Mouse (Mus musculus) stomach, embryonic 16.5 days (tissue): ENCODE results near the gene Znrf4. TPM values are rescaled to one million over a fixed set of nuclear protein-coding genes. Genes with fewer than 3 reads are reported as not detected.

Experiments used
- polyA plus RNA-seq: library from polyadenylated mRNA; unstranded; fragments of >200 nt; fragmentation: Nextera tagmentation; extraction: Ambion mirVana; gene quantifications from 2 replicates; pipeline ENCODE4 v1.2.1, GENCODE M21; 2015

The Znrf4 gene
- polyA plus RNA-seq, 1 experiment from 2014 or later: not detected

Other genes with a start within 250 kb of the Znrf4 start
- gene Ticam1, start 235.6 kb downstream of the Znrf4 start, polyA plus RNA-seq: 7.6 and 9.6 TPM in 2 replicates
- 103 and 123 TPM in 2 replicates for gene Plin3, start 219.6 kb downstream of the Znrf4 start, polyA plus RNA-seq
- gene Arrdc5, start 212.1 kb downstream of the Znrf4 start, polyA plus RNA-seq: not detected in 2 replicates
- gene Uhrf1, start 209.1 kb downstream of the Znrf4 start, polyA plus RNA-seq: 90.4 and 92.2 TPM in 2 replicates
- gene Kdm4b, start 186.4 kb downstream of the Znrf4 start, polyA plus RNA-seq: 23.5 and 24.2 TPM in 2 replicates
- 58.5 and 61.9 TPM in 2 replicates for gene Ptprs, start 35.9 kb downstream of the Znrf4 start, polyA plus RNA-seq
- 17.5 and 21.3 TPM in 2 replicates for gene Gm20219, start 42.0 kb upstream of the Znrf4 start, polyA plus RNA-seq
- gene Safb2, start 72.2 kb upstream of the Znrf4 start, polyA plus RNA-seq: 55.0 and 59.9 TPM in 2 replicates
- gene Safb, start 72.4 kb upstream of the Znrf4 start, polyA plus RNA-seq: 78.9 and 88.5 TPM in 2 replicates
- 240 and 266 TPM in 2 replicates for gene 2410015M20Rik, start 97.3 kb upstream of the Znrf4 start, polyA plus RNA-seq
- gene Rpl36, start 101.0 kb upstream of the Znrf4 start, polyA plus RNA-seq: 1,502 and 1,716 TPM in 2 replicates
- 40.7 and 42.9 TPM in 2 replicates for gene Lonp1, start 114.5 kb upstream of the Znrf4 start, polyA plus RNA-seq
- 0.17 and 0.65 TPM in 2 replicates for gene Catsperd, start 115.7 kb upstream of the Znrf4 start, polyA plus RNA-seq
- 75.6 and 79.7 TPM in 2 replicates for gene Ranbp3, start 160.9 kb upstream of the Znrf4 start, polyA plus RNA-seq
- gene Ndufa11, start 205.3 kb upstream of the Znrf4 start, polyA plus RNA-seq: 426 and 434 TPM in 2 replicates
- gene Vmac, start 205.6 kb upstream of the Znrf4 start, polyA plus RNA-seq: 19.6 and 20.2 TPM in 2 replicates
- gene Nrtn, start 245.1 kb upstream of the Znrf4 start, polyA plus RNA-seq: 4.5 and 6.2 TPM in 2 replicates